Mouse (Mus musculus): ENCODE measurements around the gene Pym1. TPM values are rescaled to one million over a fixed set of nuclear protein-coding genes. Genes with fewer than 3 reads are reported as not detected.

Pym1 gene
- total RNA-seq, 1 experiment from 2014 or later: 25.2 TPM

GRCm38 (mm10) chr10:128745946-128746613, 1.6 kb upstream of the Pym1 start:
- no peak for DNase-seq

GRCm38 (mm10) chr10:128746972-128747645, 580 bp upstream of the Pym1 start:
- DNase-seq: no peak

GRCm38 (mm10) chr10:128748252-128748864, 669 bp downstream of the Pym1 start:
- peak; percentile 76 for DNase-seq

GRCm38 (mm10) chr10:128772895-128773294, 25.2 kb downstream of the Pym1 start:
- no peak for DNase-seq

- DNase-seq: no peak
Measured at GRCm38 (mm10) chr10:128773685-128774084, 26.0 kb downstream of the Pym1 start.

GRCm38 (mm10) chr10:128778441-128778840, 30.8 kb downstream of the Pym1 start:
- no peak for DNase-seq

GRCm38 (mm10) chr10:128779011-128779795, 31.5 kb downstream of the Pym1 start:
- DNase-seq: peak; percentile 67

GRCm38 (mm10) chr10:128780200-128780599, 32.5 kb downstream of the Pym1 start:
- no peak for DNase-seq

- peak; percentile 43 for DNase-seq
Measured at GRCm38 (mm10) chr10:128790398-128791124, 42.9 kb downstream of the Pym1 start, which contains the start of gene Mmp19. Mmp19 (plus strand) TSS chr10:128790910.

- DNase-seq: no peak
Measured at GRCm38 (mm10) chr10:128792041-128792440, 44.4 kb downstream of the Pym1 start.

GRCm38 (mm10) chr10:128793258-128793657, 45.6 kb downstream of the Pym1 start:
- no peak for DNase-seq

GRCm38 (mm10) chr10:128794391-128794790, 46.7 kb downstream of the Pym1 start:
- DNase-seq: no peak

GRCm38 (mm10) chr10:128795581-128795980, 47.9 kb downstream of the Pym1 start:
- DNase-seq: no peak

GRCm38 (mm10) chr10:128798676-128799075, 51.0 kb downstream of the Pym1 start:
- no peak for DNase-seq

GRCm38 (mm10) chr10:128801981-128802495, 54.3 kb downstream of the Pym1 start:
- DNase-seq: no peak

GRCm38 (mm10) chr10:128802956-128803355, 55.3 kb downstream of the Pym1 start:
- DNase-seq: no peak

- DNase-seq: no peak
Measured at GRCm38 (mm10) chr10:128803361-128803760, 55.7 kb downstream of the Pym1 start.

- peak; percentile 47 for DNase-seq
Measured at GRCm38 (mm10) chr10:128803771-128804270, 56.1 kb downstream of the Pym1 start, which contains the start of gene Dnajc14. Dnajc14 (plus strand) TSS chr10:128804062.

- DNase-seq: peak; percentile 59
Measured at GRCm38 (mm10) chr10:128804271-128805091, 56.8 kb downstream of the Pym1 start, which contains the start of gene Tmem198b. Tmem198b (minus strand) TSS chr10:128804370.
